Mouse (Mus musculus) bone marrow, adult 2 months (tissue): ENCODE measurements around the gene Ifna9. TPM values are rescaled to one million over a fixed set of nuclear protein-coding genes. Genes with fewer than 3 reads are reported as not detected.

Experiments used
- H3K27ac ChIP-seq: fragments of 200-500 bp; 2 replicates; pipeline ENCODE4 v1.5.1; 2012; ENCODE audit warnings: low read depth, mild to moderate bottlenecking, control low read depth, inconsistent platforms, low read length; ENCODE audit not compliant: control insufficient read depth, poor library complexity, insufficient read depth
- H3K4me1 ChIP-seq: fragments of 200-500 bp; 2 replicates; pipeline ENCODE4 v1.6.1; 2011; ENCODE audit warnings: low read length; ENCODE audit not compliant: control insufficient read depth, insufficient read depth
- H3K4me3 ChIP-seq: fragments of 200-500 bp; replicated peaks from 2 replicates; pipeline ENCODE3; 2011; ENCODE audit warnings: mild to moderate bottlenecking, low read depth, low read length, control low read depth; ENCODE audit not compliant: control insufficient read depth
- CTCF ChIP-seq: fragments of 200-500 bp; IDR thresholded peaks from 2 replicates; pipeline ENCODE4 v1.5.1; 2011; ENCODE audit warnings: low read length, control low read depth; ENCODE audit not compliant: control insufficient read depth, insufficient read depth
- POLR2A ChIP-seq: fragments of 200-500 bp; IDR thresholded peaks from 2 replicates; pipeline ENCODE4 v1.6.1; 2011; ENCODE audit warnings: low read depth, mild to moderate bottlenecking, control low read depth, low read length, borderline replicate concordance; ENCODE audit not compliant: control insufficient read depth
- WGBS: fragments of 180-500 bp; shearing (Covaris S2); methylation state at CpG from one replicate; pipeline ENCODE4 v1.1.7; 2018; 5-methylcytosine and 5-hydroxymethylcytosine counted together
- polyA plus RNA-seq: library from polyadenylated mRNA; stranded (reverse); fragments of >200 nt; gene quantifications from 2 replicates; pipeline ENCODE4 v1.2.4, GENCODE M21; 2011; ENCODE audit warnings: low replicate concordance; ENCODE audit not compliant: missing spikeins, insufficient read depth, insufficient read length

The Ifna9 gene
- polyA plus RNA-seq, 1 experiment: not detected

DNA sequence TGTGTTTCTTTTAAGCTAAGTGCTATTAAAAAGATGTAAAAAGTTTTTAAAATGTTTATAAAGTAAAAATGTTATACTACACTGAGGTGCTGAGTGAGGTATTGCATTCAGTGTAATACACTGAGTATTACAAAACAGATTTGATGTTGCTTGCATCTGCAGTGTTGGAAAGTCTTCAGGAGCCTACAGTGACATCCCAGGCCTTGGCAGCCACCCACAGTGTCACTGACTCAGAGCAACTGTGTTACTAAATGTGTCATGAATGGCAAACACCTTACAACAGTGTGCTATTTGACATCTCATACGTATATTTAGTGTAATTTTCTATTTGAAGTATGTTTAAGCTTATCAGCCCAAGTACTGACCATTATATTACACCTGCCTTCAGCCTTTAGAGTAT lies 44.2 kb downstream of the Ifna9 start:
- no peak for TF ChIP-seq CTCF
- TF ChIP-seq POLR2A: no peak
- H3K4me1 ChIP-seq: no peaks in the 10 kb centered on the region; the same call in 1 of the 2 replicates
- no peak overlapping the region for H3K27ac ChIP-seq
- WGBS: 81% methylated on average over 1 of the region's 1 CpGs
- H3K4me3 ChIP-seq: no peak overlapping the region

DNA sequence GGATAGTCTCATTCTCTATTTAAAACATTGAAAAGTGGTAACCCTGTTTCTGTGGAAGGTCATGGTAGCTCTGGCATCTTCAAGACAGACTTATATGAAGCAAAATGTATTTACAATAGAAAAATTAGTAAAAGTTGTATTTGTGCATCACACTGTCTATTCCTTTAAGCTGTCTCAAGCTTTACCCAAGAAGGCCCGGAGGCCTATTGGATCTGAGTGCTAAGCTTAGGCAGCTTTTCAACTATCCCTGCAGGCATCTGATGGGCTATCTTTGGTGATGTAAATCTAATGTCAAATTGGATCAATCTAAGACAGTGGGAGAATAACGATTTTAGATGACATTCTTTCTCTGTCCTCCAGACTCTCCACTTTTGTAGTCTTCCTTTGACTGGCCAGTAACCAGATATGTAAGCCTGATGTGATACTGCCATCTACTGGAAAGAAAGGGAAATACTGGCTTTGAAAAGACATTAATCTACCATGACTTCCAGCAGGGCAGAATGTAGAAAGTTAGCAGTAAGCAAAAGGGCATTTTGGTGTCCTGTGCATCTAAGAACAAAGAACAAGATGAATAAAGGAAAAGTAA lies 48.4 kb downstream of the Ifna9 start:
- Histone ChIP-seq H3K4me1 (no peaks in the 10 kb centered on the region), H3K27ac (no peak overlapping the region), H3K4me3 (no peak overlapping the region)
- no peak for TF ChIP-seq POLR2A
- TF ChIP-seq CTCF: peak; percentile 47
- WGBS: 47% methylated on average over 2 of the region's 2 CpGs

Other genes with a start within 250 kb of the Ifna9 start
- gene Hacd4, start 153.5 kb downstream of the Ifna9 start, polyA plus RNA-seq: 3.5 and 10.8 TPM in 2 replicates
- not detected in 2 replicates for gene Ifnb1, start 69.6 kb downstream of the Ifna9 start, polyA plus RNA-seq
- gene Ifna15, start 34.1 kb downstream of the Ifna9 start, polyA plus RNA-seq: not detected in 2 replicates
- not detected in 2 replicates for gene Ifna14, start 20.6 kb downstream of the Ifna9 start, polyA plus RNA-seq
- gene Ifna12, start 11.0 kb upstream of the Ifna9 start, polyA plus RNA-seq: not detected in 2 replicates
- not detected in 2 replicates for gene C87499, start 42.0 kb upstream of the Ifna9 start, polyA plus RNA-seq
- gene Ifna13, start 52.1 kb upstream of the Ifna9 start, polyA plus RNA-seq: 1.9 TPM in 1 of 2 replicates, not detected in the other
- gene Ifna16, start 84.5 kb upstream of the Ifna9 start, polyA plus RNA-seq: not detected in 2 replicates
- not detected in 2 replicates for gene Ifna2, start 91.5 kb upstream of the Ifna9 start, polyA plus RNA-seq
- gene Ifnab, start 99.0 kb upstream of the Ifna9 start, polyA plus RNA-seq: not detected in 2 replicates
- not detected in 2 replicates for gene Gm26566, start 129.4 kb upstream of the Ifna9 start, polyA plus RNA-seq
- gene Klhl9, start 130.1 kb upstream of the Ifna9 start, polyA plus RNA-seq: 10.8 and 18.3 TPM in 2 replicates
- not detected in 2 replicates for gene Gm13271, start 162.5 kb upstream of the Ifna9 start, polyA plus RNA-seq
- not detected in 2 replicates for gene Gm13283, start 167.7 kb upstream of the Ifna9 start, polyA plus RNA-seq
- gene Gm13290, start 181.4 kb upstream of the Ifna9 start, polyA plus RNA-seq: not detected in 2 replicates
- gene Gm13289, start 184.5 kb upstream of the Ifna9 start, polyA plus RNA-seq: not detected in 2 replicates
- not detected in 2 replicates for gene Gm13272, start 187.5 kb upstream of the Ifna9 start, polyA plus RNA-seq
- gene Ifnz, start 189.7 kb upstream of the Ifna9 start, polyA plus RNA-seq: not detected in 2 replicates
- not detected in 2 replicates for gene Gm13276, start 193.3 kb upstream of the Ifna9 start, polyA plus RNA-seq
- not detected in 2 replicates for gene Gm13277, start 196.2 kb upstream of the Ifna9 start, polyA plus RNA-seq
- gene Gm13278, start 199.2 kb upstream of the Ifna9 start, polyA plus RNA-seq: not detected in 2 replicates
- gene Gm13275, start 202.1 kb upstream of the Ifna9 start, polyA plus RNA-seq: not detected in 2 replicates
- gene Gm13279, start 205.0 kb upstream of the Ifna9 start, polyA plus RNA-seq: not detected in 2 replicates
- gene Gm13285, start 207.3 kb upstream of the Ifna9 start, polyA plus RNA-seq: not detected in 2 replicates
- not detected in 2 replicates for gene Gm13287, start 210.9 kb upstream of the Ifna9 start, polyA plus RNA-seq
- gene Gm13288, start 213.1 kb upstream of the Ifna9 start, polyA plus RNA-seq: not detected in 2 replicates
- not detected in 2 replicates for gene Ifna7, start 223.8 kb upstream of the Ifna9 start, polyA plus RNA-seq
- gene Ifna11, start 227.6 kb upstream of the Ifna9 start, polyA plus RNA-seq: not detected in 2 replicates
- gene Ifna6, start 235.0 kb upstream of the Ifna9 start, polyA plus RNA-seq: not detected in 2 replicates
- gene Ifna5, start 243.1 kb upstream of the Ifna9 start, polyA plus RNA-seq: not detected in 2 replicates
- not detected in 2 replicates for gene Ifna4, start 249.5 kb upstream of the Ifna9 start, polyA plus RNA-seq